Mouse (Mus musculus) G1E (cell line): ENCODE measurements around the gene A630001G21Rik.
"Not testable (repeated sequence)": the region's sequence is repeated elsewhere in the genome, so short reads cannot be mapped to it uniquely, and the experiment has no call there.

Experiments
- CTCF ChIP-seq: IDR thresholded peaks from 2 replicates; pipeline ENCODE4 v1.5.1; 2012; ENCODE audit warnings: low read depth, low read length, inconsistent platforms, mixed read lengths
- GATA1 ChIP-seq: IDR thresholded peaks from 2 replicates; pipeline ENCODE4 v1.6.1; 2012; ENCODE audit warnings: borderline replicate concordance, low read length, inconsistent platforms, mixed read lengths
- POLR2AphosphoS5 ChIP-seq: IDR thresholded peaks from 2 replicates; pipeline ENCODE4 v1.6.1; 2012; ENCODE audit warnings: low read depth, low read length, inconsistent platforms; ENCODE audit not compliant: insufficient replicate concordance

DNA sequence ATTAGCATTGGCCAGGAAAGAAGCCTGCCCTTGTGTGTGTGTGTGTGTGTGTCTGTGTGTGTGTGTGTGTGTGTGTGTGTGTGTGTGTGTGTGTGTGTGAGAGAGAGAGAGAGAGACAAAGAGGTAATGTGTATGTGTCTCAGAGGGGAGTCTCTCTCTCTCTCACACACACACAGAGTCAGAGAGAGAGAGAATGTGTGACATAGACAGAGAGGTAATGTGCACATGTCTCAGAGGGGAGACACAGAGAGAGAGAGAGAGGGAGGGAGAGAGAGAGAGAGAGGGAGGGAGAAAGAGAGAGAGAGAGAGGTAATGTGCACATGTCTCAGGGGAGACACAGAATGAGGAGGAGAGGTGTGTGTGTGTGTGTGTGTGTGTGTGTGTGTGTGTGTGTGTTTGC lies 35.8 kb upstream of the A630001G21Rik start:
- TF ChIP-seq CTCF, GATA1, POLR2AphosphoS5: not testable (repeated sequence)
